Mouse (Mus musculus) cerebellum, adult 11-12 months (tissue): Measurements from ENCODE around the gene Inpp5b.

Experiments used
- DNase-seq: peaks from one replicate; pipeline ENCODE4 v3.0.0; 2022

Gene Inpp5b

GRCm38 (mm10) chr4:124768963-124769591 lies 27.4 kb downstream of the Inpp5b start:
- no peak for DNase-seq

- peak; percentile 66 for DNase-seq
These were observed 29.0 kb downstream of the Inpp5b start for GRCm38 (mm10) chr4:124770624-124771023.

GRCm38 (mm10) chr4:124772125-124772524 lies 30.5 kb downstream of the Inpp5b start:
- DNase-seq: no peak

GRCm38 (mm10) chr4:124773449-124773848 lies 31.8 kb downstream of the Inpp5b start:
- DNase-seq: no peak

GRCm38 (mm10) chr4:124773995-124774394 lies 32.3 kb downstream of the Inpp5b start:
- no peak for DNase-seq

- DNase-seq: no peak
These were observed 32.8 kb downstream of the Inpp5b start for GRCm38 (mm10) chr4:124774429-124774828.

GRCm38 (mm10) chr4:124781361-124781760 lies 39.7 kb downstream of the Inpp5b start:
- DNase-seq: peak; percentile 68

- no peak for DNase-seq
These were observed 40.7 kb downstream of the Inpp5b start for GRCm38 (mm10) chr4:124782395-124782794.

- no peak for DNase-seq
These were observed 42.3 kb downstream of the Inpp5b start for GRCm38 (mm10) chr4:124783937-124784336.

- no peak for DNase-seq
These were observed 48.4 kb downstream of the Inpp5b start for GRCm38 (mm10) chr4:124790013-124790412.

GRCm38 (mm10) chr4:124792114-124792513 lies 50.5 kb downstream of the Inpp5b start:
- DNase-seq: peak; percentile 71

GRCm38 (mm10) chr4:124796141-124796540 lies 54.5 kb downstream of the Inpp5b start:
- DNase-seq: no peak

GRCm38 (mm10) chr4:124796913-124797312 lies 55.3 kb downstream of the Inpp5b start:
- no peak for DNase-seq

GRCm38 (mm10) chr4:124801552-124802308 lies 60.1 kb downstream of the Inpp5b start, which contains the start of gene Mtf1:
Mtf1 (plus strand) TSS chr4:124802104.
- DNase-seq: peak; percentile 86

- DNase-seq: peak; percentile 95
These were observed 60.9 kb downstream of the Inpp5b start for GRCm38 (mm10) chr4:124802309-124803260.

GRCm38 (mm10) chr4:124803406-124803805 lies 61.8 kb downstream of the Inpp5b start:
- DNase-seq: no peak

- DNase-seq: no peak
These were observed 66.9 kb downstream of the Inpp5b start for GRCm38 (mm10) chr4:124808511-124808910.

- DNase-seq: no peak
These were observed 67.7 kb downstream of the Inpp5b start for GRCm38 (mm10) chr4:124809136-124809883.

- no peak for DNase-seq
These were observed 68.4 kb downstream of the Inpp5b start for GRCm38 (mm10) chr4:124810056-124810455.

- peak; percentile 35 for DNase-seq
These were observed 69.8 kb downstream of the Inpp5b start for GRCm38 (mm10) chr4:124811347-124811975.

GRCm38 (mm10) chr4:124815901-124816300 lies 74.3 kb downstream of the Inpp5b start:
- DNase-seq: peak; percentile 58

- DNase-seq: no peak
These were observed 76.2 kb downstream of the Inpp5b start for GRCm38 (mm10) chr4:124817803-124818202.
